Mouse (Mus musculus) liver, adult 10 weeks (tissue): ENCODE measurements around the gene Gm6370. TPM values are rescaled to one million over a fixed set of nuclear protein-coding genes. Genes with fewer than 3 reads are reported as not detected.

Experiments
- polyA plus RNA-seq: library from polyadenylated mRNA; stranded (reverse); fragments of 350-450 nt; fragmentation: Illumina TruSeq; extraction: RNeasy Lipid Tissue Mini Kit (QIAGEN cat#74804); gene quantifications from one replicate; pipeline ENCODE4 v1.2.3, GENCODE M21; 2014; ENCODE audit warnings: low read depth, low replicate concordance

Gene Gm6370
- not detected for polyA plus RNA-seq

DNA sequence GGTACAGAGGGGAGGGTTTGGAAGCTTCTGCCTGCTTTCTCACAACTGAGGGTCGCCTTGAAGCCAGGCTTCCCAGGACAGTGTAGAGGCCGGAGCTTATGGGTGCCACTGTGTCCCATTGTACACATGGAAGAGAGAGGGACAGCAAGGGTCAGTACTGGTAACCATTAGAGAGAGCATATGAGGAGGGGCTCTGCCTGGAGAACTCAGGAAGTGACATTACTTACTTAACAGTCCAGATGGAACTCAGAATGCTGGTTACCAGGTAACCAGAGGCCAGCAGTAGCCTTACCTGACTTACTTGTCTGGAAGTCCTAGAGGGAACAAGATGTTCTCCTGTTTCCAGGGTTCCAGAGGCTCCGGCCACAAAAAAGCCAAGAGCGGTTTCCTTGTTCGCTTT is at the start of gene Gm6370:
Gm6370 (plus strand) TSS at position 301 of the 400 bp plus-strand sequence.

DNA sequence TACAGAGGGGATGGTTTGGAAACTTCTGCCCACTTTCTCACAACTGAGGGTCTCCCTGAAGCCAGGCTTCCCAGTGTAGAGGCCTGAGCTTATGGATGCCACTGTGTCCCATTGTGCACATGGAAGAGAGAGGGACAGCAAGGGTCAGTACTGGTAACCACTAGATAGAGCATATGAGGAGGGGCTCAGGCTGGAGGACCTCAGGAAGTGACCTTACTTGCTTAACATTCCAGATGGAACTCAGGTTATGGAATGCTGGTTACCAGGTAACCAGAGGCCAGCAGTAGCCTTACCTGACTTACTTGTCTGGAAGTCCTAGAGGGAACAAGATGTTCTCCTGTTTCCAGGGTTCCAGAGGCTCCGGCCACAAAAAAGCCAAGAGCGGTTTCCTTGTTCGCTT is 9.5 kb upstream of the Gm6370 start, which contains the start of gene Gm6408:
Gm6408 (plus strand) TSS at position 301 of the 400 bp plus-strand sequence.

DNA sequence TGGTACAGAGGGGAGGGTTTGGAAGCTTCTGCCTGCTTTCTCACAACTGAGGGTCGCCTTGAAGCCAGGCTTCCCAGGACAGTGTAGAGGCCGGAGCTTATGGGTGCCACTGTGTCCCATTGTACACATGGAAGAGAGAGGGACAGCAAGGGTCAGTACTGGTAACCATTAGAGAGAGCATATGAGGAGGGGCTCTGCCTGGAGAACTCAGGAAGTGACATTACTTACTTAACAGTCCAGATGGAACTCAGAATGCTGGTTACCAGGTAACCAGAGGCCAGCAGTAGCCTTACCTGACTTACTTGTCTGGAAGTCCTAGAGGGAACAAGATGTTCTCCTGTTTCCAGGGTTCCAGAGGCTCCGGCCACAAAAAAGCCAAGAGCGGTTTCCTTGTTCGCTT is 10.9 kb downstream of the Gm6370 start, which contains the start of gene 4930449I24Rik:
4930449I24Rik (plus strand) TSS at position 301 of the 400 bp plus-strand sequence.

DNA sequence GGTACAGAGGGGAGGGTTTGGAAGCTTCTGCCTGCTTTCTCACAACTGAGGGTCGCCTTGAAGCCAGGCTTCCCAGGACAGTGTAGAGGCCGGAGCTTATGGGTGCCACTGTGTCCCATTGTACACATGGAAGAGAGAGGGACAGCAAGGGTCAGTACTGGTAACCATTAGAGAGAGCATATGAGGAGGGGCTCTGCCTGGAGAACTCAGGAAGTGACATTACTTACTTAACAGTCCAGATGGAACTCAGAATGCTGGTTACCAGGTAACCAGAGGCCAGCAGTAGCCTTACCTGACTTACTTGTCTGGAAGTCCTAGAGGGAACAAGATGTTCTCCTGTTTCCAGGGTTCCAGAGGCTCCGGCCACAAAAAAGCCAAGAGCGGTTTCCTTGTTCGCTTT is 22.7 kb downstream of the Gm6370 start, which contains the start of gene Gm3402:
Gm3402 (plus strand) TSS at position 301 of the 400 bp plus-strand sequence.

DNA sequence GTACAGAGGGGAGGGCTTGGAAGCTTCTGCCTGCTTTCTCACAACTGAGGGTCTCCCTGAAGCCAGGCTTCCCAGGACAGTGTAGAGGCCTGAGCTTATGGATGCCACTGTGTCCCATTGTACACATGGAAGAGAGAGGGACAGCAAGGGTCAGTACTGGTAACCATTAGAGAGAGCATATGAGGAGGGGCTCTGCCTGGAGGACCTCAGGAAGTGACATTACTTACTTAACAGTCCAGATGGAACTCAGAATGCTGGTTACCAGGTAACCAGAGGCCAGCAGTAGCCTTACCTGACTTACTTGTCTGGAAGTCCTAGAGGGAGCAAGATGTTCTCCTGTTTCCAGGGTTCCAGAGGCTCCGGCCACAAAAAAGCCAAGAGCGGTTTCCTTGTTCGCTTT is 34.3 kb downstream of the Gm6370 start, which contains the start of gene Gm3404:
Gm3404 (plus strand) TSS at position 301 of the 400 bp plus-strand sequence.

DNA sequence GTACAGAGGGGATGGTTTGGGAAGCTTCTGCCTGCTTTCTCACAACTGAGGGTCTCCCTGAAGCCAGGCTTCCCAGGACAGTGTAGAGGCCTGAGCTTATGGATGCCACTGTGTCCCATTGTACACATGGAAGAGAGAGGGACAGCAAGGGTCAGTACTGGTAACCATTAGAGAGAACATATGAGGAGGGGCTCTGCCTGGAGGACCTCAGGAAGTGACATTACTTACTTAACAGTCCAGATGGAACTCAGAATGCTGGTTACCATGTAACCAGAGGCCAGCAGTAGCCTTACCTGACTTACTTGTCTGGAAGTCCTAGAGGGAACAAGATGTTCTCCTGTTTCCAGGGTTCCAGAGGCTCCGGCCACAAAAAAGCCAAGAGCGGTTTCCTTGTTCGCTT is 46.2 kb downstream of the Gm6370 start, which contains the start of gene Gm3409:
Gm3409 (plus strand) TSS at position 301 of the 400 bp plus-strand sequence.

Other genes with a start within 250 kb of the Gm6370 start
- gene Wasf3, start 106.4 kb upstream of the Gm6370 start, polyA plus RNA-seq, result 0.08 TPM
- gene Gm6408, start 9.4 kb upstream of the Gm6370 start, polyA plus RNA-seq, result not detected
- not detected for gene 4930449I24Rik, start 11.0 kb downstream of the Gm6370 start, polyA plus RNA-seq
- not detected for gene Gm3402, start 22.8 kb downstream of the Gm6370 start, polyA plus RNA-seq
- not detected for gene Gm3404, start 34.4 kb downstream of the Gm6370 start, polyA plus RNA-seq
- not detected for gene Gm3409, start 46.3 kb downstream of the Gm6370 start, polyA plus RNA-seq
- gene Gm3415, start 64.8 kb downstream of the Gm6370 start, polyA plus RNA-seq, result not detected
- gene Gpr12, start 93.9 kb downstream of the Gm6370 start, polyA plus RNA-seq, result 0.50 TPM